Mouse (Mus musculus) MEL (cell line): ENCODE measurements around the gene Ass1.

Experiments
- CHD1 ChIP-seq: IDR thresholded peaks from 2 replicates; pipeline ENCODE4 v1.6.1; 2012; ENCODE audit warnings: low read depth, mild to moderate bottlenecking, inconsistent platforms, low read length, improper control_type of control experiment
- CTCF ChIP-seq, 3 experiments: IDR thresholded peaks in 2 of 3; conservative IDR thresholded peaks in 1 of 3; 2 replicates each; pipeline ENCODE4 v1.5.1; 2011 to 2012; ENCODE audit warnings: low read length in 3 of 3, low read depth in 2 of 3, mild to moderate bottlenecking in 2 of 3, improper control_type of control experiment in 1 of 3, inconsistent platforms in 1 of 3, mixed read lengths in 1 of 3, moderate library complexity in 1 of 3; ENCODE audit not compliant: control insufficient read depth in 1 of 3, insufficient read depth in 1 of 3, poor library complexity in 1 of 3, severe bottlenecking in 1 of 3
- EP300 ChIP-seq, 2 experiments: IDR thresholded peaks; 2 replicates each; pipeline ENCODE4 v1.6.1; 2011; ENCODE audit warnings: improper control_type of control experiment in 2 of 2, low read length in 2 of 2, low read depth in 1 of 2, mild to moderate bottlenecking in 1 of 2
- MAFK ChIP-seq: IDR thresholded peaks from 2 replicates; pipeline ENCODE4 v1.6.1; 2011; ENCODE audit warnings: low read depth, mild to moderate bottlenecking, low read length, improper control_type of control experiment, borderline replicate concordance
- NELFE ChIP-seq: IDR thresholded peaks from 2 replicates; pipeline ENCODE4 v1.6.1; 2011; ENCODE audit warnings: low read depth, low read length, improper control_type of control experiment
- POLR2A ChIP-seq, 2 experiments: IDR thresholded peaks; 2 replicates each; pipeline ENCODE4 v1.6.1; 2011 to 2012; ENCODE audit warnings: low read length in 2 of 2, mild to moderate bottlenecking in 2 of 2, control low read depth in 1 of 2, improper control_type of control experiment in 1 of 2, low read depth in 1 of 2, moderate library complexity in 1 of 2; ENCODE audit not compliant: control insufficient read depth in 1 of 2, insufficient read depth in 1 of 2, poor library complexity in 1 of 2
- ZKSCAN1 ChIP-seq: IDR thresholded peaks from 2 replicates; pipeline ENCODE4 v1.6.1; 2012; ENCODE audit warnings: low read depth, mild to moderate bottlenecking, inconsistent platforms, low read length, improper control_type of control experiment, moderate library complexity

DNA sequence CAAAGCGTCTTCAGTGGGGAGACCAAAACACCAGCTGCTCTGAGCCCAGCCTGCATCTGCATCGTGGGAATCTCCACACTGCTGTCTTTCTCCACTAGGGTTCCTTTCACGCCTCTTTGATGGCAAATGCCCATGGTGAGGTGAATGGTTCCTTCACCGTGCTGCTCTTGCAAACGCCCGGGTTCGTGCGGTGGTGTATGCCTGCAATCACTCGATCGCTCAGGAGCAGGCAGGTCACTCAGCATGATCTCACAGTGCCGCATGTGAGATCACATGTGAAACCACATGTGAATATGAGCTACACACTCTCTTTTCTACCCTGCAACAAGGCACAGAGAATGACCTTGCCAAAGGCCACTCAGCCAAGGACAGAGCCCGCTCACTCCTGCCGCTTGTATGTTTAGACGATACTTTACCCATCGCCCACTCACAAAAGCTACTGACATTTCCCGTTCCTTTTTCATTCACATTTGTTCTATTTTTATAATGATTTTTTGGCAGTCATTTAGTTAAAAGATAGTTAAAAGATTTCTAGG, 51.9 kb downstream of the Ass1 start:
- TF ChIP-seq NELFE (no peak), ZKSCAN1 (no peak), MAFK (no peak), POLR2A (IDR thresholded peaks at IDR 0.05; ENCODE audit: control insufficient read depth in 1 of 2, insufficient read depth in 1 of 2, low read depth in 1 of 2, low read length in 2 of 2, poor library complexity in 1 of 2) (no peak), CHD1 (no peak), CTCF (IDR thresholded peaks at IDR 0.05 in 2 of 3, conservative IDR thresholded peaks at IDR 0.05 in 1 of 3; ENCODE audit: control insufficient read depth in 1 of 3, insufficient read depth in 1 of 3, low read depth in 2 of 3, low read length in 3 of 3, poor library complexity in 1 of 3, severe bottlenecking in 1 of 3) (no peak), EP300 (IDR thresholded peaks at IDR 0.05; ENCODE audit: low read depth in 1 of 2, low read length in 2 of 2) (no peak)
